Mouse (Mus musculus) forebrain, embryonic 10.5 days (tissue): ENCODE measurements around the gene Cbx4. TPM values are rescaled to one million over a fixed set of nuclear protein-coding genes. Genes with fewer than 3 reads are reported as not detected.

ENCODE experiments used
- DNase-seq: peaks from one replicate; pipeline ENCODE4 v3.0.0-alpha.2; 2017; ENCODE audit warnings: low spot score; ENCODE audit errors: extremely low spot score
- H3K27ac ChIP-seq: fragments of 300-500 bp; sonication (generic); 2 replicates; pipeline ENCODE4 v1.5.1; 2016; ENCODE audit warnings: mild to moderate bottlenecking
- H3K27me3 ChIP-seq: fragments of 300-500 bp; sonication (generic); 2 replicates; pipeline ENCODE4 v1.6.1; 2016; ENCODE audit warnings: mild to moderate bottlenecking; ENCODE audit not compliant: poor library complexity, severe bottlenecking
- H3K36me3 ChIP-seq: fragments of 300-500 bp; sonication (generic); replicated peaks from 2 replicates; pipeline ENCODE4 v1.6.1; 2016; ENCODE audit warnings: mild to moderate bottlenecking, moderate library complexity
- H3K4me1 ChIP-seq: fragments of 300-500 bp; sonication (generic); 2 replicates; pipeline ENCODE4 v1.6.1; 2016
- H3K4me3 ChIP-seq: fragments of 300-500 bp; sonication (generic); 2 replicates; pipeline ENCODE4 v1.5.1; 2016; ENCODE audit warnings: mild to moderate bottlenecking, moderate library complexity
- H3K9me3 ChIP-seq: fragments of 300-500 bp; sonication (generic); 2 replicates; pipeline ENCODE4 v1.6.1; 2016; ENCODE audit warnings: mild to moderate bottlenecking, moderate library complexity
- WGBS: fragments of 180-500 bp; shearing (Covaris S2); methylation state at CpG from one replicate; pipeline ENCODE4 v1.1.7; 2016; 5-methylcytosine and 5-hydroxymethylcytosine counted together
- polyA plus RNA-seq: library from polyadenylated mRNA; unstranded; fragments of >200 nt; fragmentation: Nextera tagmentation; extraction: Ambion mirVana; gene quantifications from 2 replicates; pipeline ENCODE4 v1.2.1, GENCODE M21; 2016

Gene Cbx4
- polyA plus RNA-seq, 1 experiment from 2014 or later: 3.3 TPM

- H3K9me3 ChIP-seq: no peaks in the 10 kb centered on the region
- peak overlapping the region; percentile 59 for H3K4me3 ChIP-seq
- H3K36me3 ChIP-seq: no peaks in the 10 kb centered on the region
- under 1% methylated on average over 61 of the region's 65 CpGs for WGBS
- peak overlapping the region; percentile 93 for H3K27ac ChIP-seq
- peak; percentile 76 for DNase-seq
- peaks cover 73% of the 10 kb centered on the region for H3K4me1 ChIP-seq
- peaks cover 100% of the 10 kb centered on the region for H3K27me3 ChIP-seq
Observed at GRCm38 (mm10) chr11:119056301-119057211, 29.5 kb downstream of the Cbx4 start.

DNA sequence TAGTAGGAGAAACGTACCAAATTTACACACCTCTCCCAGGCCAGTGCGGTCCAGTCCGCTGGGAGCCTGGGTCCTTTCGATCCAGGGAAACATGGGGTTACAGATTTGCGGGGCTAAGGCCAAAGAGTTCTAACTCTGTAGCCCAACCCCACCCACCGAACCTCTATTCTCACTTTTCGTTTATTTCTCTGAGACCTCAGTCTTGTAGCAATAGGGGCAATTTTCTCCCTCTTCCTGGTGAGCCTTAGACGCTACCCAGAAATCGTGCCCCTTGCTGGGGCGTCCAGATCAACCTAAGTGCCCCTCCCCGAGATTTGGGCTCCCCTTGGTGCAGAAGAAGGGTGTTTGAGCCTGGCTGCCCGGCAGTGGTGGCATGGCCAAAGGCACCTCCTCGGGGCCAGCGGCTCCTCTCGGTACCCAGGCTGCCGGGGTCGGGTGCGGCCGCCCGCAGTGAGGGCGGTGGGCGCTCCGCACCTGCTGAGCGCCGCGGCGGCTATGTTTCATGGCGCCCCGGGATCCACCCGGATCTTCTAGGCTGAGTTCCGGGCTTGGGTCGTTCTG, 30.4 kb downstream of the Cbx4 start:
- no peaks in the 10 kb centered on the region for H3K36me3 ChIP-seq
- WGBS: 2% methylated on average over 32 of the region's 32 CpGs

GRCm38 (mm10) chr11:119054351-119055345, 31.4 kb downstream of the Cbx4 start:
- peak overlapping the region; percentile 53 for H3K4me3 ChIP-seq
- H3K27me3 ChIP-seq: peaks cover 100% of the 10 kb centered on the region
- no peaks in the 10 kb centered on the region for H3K9me3 ChIP-seq
- peak; percentile 44 for DNase-seq
- no peaks in the 10 kb centered on the region for H3K36me3 ChIP-seq
- WGBS: 1% methylated on average over 47 of the region's 47 CpGs
- peak overlapping the region; percentile 87; the same call in 1 of the 2 replicates for H3K27ac ChIP-seq
- H3K4me1 ChIP-seq: peaks cover 73% of the 10 kb centered on the region

More for the DNA sequence above, 30.4 kb downstream of the Cbx4 start:
- Histone ChIP-seq H3K4me3 (peak overlapping the region; percentile 59), H3K9me3 (no peaks in the 10 kb centered on the region), H3K27ac (peak overlapping the region; percentile 56; the same call in 1 of the 2 replicates), H3K4me1 (peaks cover 73% of the 10 kb centered on the region), H3K27me3 (peaks cover 100% of the 10 kb centered on the region)
- DNase-seq: peak; percentile 35

DNA sequence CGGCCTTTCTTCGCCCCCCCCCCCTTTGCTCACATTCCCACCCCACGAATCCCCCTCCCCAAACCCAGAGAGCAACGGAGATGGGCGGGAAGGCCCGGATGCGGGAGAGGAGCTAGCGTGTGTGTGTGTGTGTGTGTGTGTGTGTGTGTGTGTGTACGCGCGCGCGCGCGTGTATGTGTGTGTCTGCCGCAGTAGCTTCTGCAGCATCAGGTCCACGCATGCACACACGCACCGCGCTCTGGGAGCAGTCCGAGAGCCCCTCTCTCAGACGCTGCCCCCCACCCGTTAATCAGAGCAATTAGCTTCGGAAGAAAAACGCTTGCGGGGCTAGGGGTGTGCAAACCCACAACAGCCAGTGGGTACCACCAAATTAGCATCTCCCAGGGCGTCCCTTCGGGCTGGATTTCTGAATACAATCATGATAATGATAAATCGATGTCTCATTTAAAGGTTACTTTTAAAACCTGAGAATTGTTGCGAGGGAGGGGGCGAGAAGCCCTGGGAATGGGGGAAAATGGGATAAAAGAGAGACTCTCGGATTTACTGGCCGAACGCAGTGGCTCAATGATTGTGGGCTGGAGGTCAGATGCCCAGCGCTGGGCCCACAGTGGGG, 32.2 kb downstream of the Cbx4 start:
- H3K4me3 ChIP-seq: peak overlapping the region; percentile 53
- WGBS: 1% methylated on average over 34 of the region's 35 CpGs
- no peaks in the 10 kb centered on the region for H3K9me3 ChIP-seq
- DNase-seq: no peak
- peaks cover 100% of the 10 kb centered on the region for H3K27me3 ChIP-seq
- H3K4me1 ChIP-seq: peaks cover 70% of the 10 kb centered on the region
- H3K27ac ChIP-seq: peak overlapping the region; percentile 87
- no peaks in the 10 kb centered on the region for H3K36me3 ChIP-seq

GRCm38 (mm10) chr11:119053257-119053670, 32.8 kb downstream of the Cbx4 start:
- H3K36me3 ChIP-seq: no peaks in the 10 kb centered on the region
- under 1% methylated on average over 42 of the region's 42 CpGs for WGBS

GRCm38 (mm10) chr11:119052661-119053256, 33.3 kb downstream of the Cbx4 start:
- Histone ChIP-seq H3K4me3 (peak overlapping the region; percentile 53), H3K36me3 (no peaks in the 10 kb centered on the region), H3K27me3 (peaks cover 100% of the 10 kb centered on the region), H3K4me1 (peaks cover 70% of the 10 kb centered on the region), H3K27ac (peak overlapping the region; percentile 87), H3K9me3 (no peaks in the 10 kb centered on the region)
- DNase-seq: peak; percentile 63
- under 1% methylated on average over 13 of the region's 13 CpGs for WGBS

More at GRCm38 (mm10) chr11:119053257-119053670, 32.8 kb downstream of the Cbx4 start:
- Histone ChIP-seq H3K4me3 (peak overlapping the region; percentile 53), H3K9me3 (no peaks in the 10 kb centered on the region), H3K27me3 (peaks cover 100% of the 10 kb centered on the region), H3K27ac (peak overlapping the region; percentile 87), H3K4me1 (peaks cover 70% of the 10 kb centered on the region)
- peak; percentile 90 for DNase-seq

- WGBS: 3% methylated on average over 15 of the region's 15 CpGs
- no peaks in the 10 kb centered on the region for H3K36me3 ChIP-seq
- peaks cover 70% of the 10 kb centered on the region for H3K4me1 ChIP-seq
- no peaks in the 10 kb centered on the region for H3K9me3 ChIP-seq
- 0 out of 2 replicates have a peak overlapping the region, but pooled peaks have one; percentile 53 for H3K4me3 ChIP-seq
- DNase-seq: peak; percentile 32
- H3K27me3 ChIP-seq: peaks cover 100% of the 10 kb centered on the region
- H3K27ac ChIP-seq: peak overlapping the region; percentile 87; the same call in 1 of the 2 replicates
Observed at GRCm38 (mm10) chr11:119051927-119052660, 33.9 kb downstream of the Cbx4 start.

DNA sequence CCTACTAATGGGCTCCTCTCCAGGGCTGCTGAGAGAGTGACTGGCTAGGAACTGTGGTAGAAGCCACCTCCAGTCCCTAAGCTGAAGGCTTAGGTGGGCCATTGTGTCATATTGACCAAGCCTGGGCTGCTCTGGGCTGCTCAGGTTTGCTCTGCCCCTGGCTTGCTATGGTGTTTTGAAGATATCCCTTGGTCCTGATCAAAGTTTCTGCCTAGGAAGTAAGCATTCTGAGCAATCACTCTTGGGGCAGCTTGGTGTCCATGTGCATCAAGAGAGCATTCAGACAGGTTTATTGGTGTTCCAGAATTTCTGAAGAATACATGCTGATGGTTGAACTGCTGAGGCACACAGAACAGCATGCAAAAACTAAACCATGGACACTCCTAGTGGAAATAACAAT, 34.6 kb downstream of the Cbx4 start:
- H3K4me1 ChIP-seq: peaks cover 70% of the 10 kb centered on the region
- no peak for DNase-seq
- no peak overlapping the region for H3K4me3 ChIP-seq
- no peaks in the 10 kb centered on the region for H3K36me3 ChIP-seq
- H3K9me3 ChIP-seq: no peaks in the 10 kb centered on the region
- no peak overlapping the region for H3K27ac ChIP-seq
- peaks cover 100% of the 10 kb centered on the region for H3K27me3 ChIP-seq

- H3K9me3 ChIP-seq: no peaks in the 10 kb centered on the region
- WGBS: 5% methylated on average over 2 of the region's 2 CpGs
- no peak overlapping the region for H3K4me3 ChIP-seq
- H3K4me1 ChIP-seq: peaks cover 66% of the 10 kb centered on the region
- no peak for DNase-seq
- H3K27me3 ChIP-seq: peaks cover 100% of the 10 kb centered on the region
- H3K27ac ChIP-seq: no peak overlapping the region
- no peaks in the 10 kb centered on the region for H3K36me3 ChIP-seq
Observed at GRCm38 (mm10) chr11:119050361-119050760, 35.7 kb downstream of the Cbx4 start.

DNA sequence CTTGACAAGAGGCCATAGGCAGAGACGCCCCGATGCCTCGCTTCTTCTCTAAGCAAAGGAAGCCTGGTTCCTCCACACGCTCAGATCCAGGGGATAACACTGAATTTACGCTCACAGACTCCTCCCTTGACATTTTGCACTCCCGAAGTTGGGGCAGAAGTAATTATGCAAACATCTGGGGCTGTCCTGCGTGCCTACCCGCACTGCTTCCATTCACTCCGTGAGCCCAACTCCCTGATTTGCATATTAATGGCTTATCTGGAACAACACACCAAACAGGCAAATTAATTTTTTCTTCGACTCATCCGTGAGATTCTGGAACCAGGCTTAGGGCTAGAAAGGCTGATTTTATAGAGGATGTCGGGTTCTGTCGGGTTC, 37.9 kb downstream of the Cbx4 start:
- Histone ChIP-seq H3K4me3 (peak overlapping the region; percentile 47; the same call in 1 of the 2 replicates), H3K27me3 (peaks cover 100% of the 10 kb centered on the region), H3K4me1 (peaks cover 67% of the 10 kb centered on the region), H3K27ac (no peak overlapping the region; the same call in 1 of the 2 replicates), H3K36me3 (no peaks in the 10 kb centered on the region), H3K9me3 (no peaks in the 10 kb centered on the region)
- under 1% methylated on average over 13 of the region's 13 CpGs for WGBS
- peak; percentile 52 for DNase-seq
